Mouse (Mus musculus): ENCODE results near the gene Mettl23. TPM values are rescaled to one million over a fixed set of nuclear protein-coding genes. Genes with fewer than 3 reads are reported as not detected.

Mettl23 gene
- 27.5 TPM in 2 replicates for polyA plus RNA-seq (2011; ENCODE audit: insufficient read depth, insufficient read length, low read depth, missing spikeins)

DNA sequence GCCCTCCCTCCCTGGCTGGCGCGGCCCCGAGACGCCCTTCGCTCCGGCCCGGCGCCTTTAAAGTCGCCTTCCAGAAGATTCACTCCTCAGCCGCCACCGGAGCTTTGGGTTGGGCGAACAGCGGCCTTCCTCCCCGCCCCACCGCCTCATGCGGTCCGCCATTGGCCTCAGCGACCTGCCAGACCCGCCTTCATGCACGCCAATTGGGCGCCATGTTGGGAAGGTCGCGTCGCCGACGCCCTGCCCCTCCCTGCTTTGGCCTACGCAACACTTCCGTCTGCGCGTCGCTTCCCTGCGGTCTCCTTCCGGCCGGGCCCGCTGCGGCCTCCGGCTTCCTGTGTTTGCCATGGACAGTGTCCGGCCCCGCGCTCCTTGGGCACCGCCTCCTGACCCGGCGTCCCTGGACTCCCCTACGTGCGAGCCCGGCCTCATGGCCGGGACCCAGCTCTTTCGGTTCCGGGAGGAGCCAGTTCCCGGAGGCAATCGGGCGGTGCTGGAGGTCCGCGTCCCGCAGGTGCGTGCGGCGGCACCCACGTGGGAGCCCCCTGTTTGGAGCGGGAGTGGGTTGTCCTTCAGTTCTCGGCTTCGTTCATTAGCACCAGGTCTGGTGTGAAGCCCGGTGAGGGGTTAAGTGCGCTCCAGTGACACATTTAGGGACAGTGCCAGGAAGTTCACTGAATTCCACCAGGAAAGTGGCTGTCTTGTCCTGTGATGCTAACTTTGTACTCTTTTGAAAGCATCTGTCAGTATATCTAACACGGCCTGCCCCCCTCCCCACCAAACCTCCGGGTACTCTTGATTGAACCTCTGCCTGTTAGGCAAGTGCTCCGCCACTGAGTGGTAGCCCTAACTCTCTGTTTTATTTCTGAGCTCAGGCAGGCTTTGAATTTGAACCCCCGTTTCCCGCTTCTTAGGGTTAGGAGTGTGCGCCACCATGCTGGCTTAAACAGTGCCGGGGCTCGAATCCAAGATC is at the start of gene Mettl23, which contains the start of gene Jmjd6:
Gene Mettl23, plus strand, starts transcription at position 18 of the 973 bp plus-strand sequence.
Gene Jmjd6, minus strand, starts transcription at position 189 of the 973 bp plus-strand sequence.
- Histone ChIP-seq H3K27ac (ENCODE audit: insufficient read depth, low read length) (peak within 1 kb of the TSS; percentile 32), H3K27me3 (ENCODE audit: control insufficient read depth, insufficient read depth, low read length, poor library complexity, severe bottlenecking) (no peaks in the 10 kb centered on the region), H3K9me3 (replicated peaks; ENCODE audit: control insufficient read depth, insufficient read depth, low read length, poor library complexity, severe bottlenecking) (no peaks in the 10 kb centered on the region), H3K9ac (ENCODE audit: low read depth, poor library complexity, severe bottlenecking) (peak within 1 kb of the TSS; percentile 86), H3K36me3 (ENCODE audit: control insufficient read depth, insufficient read depth, low read length, poor library complexity, severe bottlenecking) (peaks cover 45% of the 10 kb centered on the region), H3K4me3 (ENCODE audit: low read depth, low read length) (peak within 1 kb of the TSS; percentile 94), H3K4me1 (ENCODE audit: control insufficient read depth, insufficient read depth, low read length) (peaks cover 6% of the 10 kb centered on the region)
- TF ChIP-seq POLR2A (IDR thresholded peaks at IDR 0.05; ENCODE audit: insufficient read depth, low read length) (no peak), EP300 (IDR thresholded peaks at IDR 0.05; ENCODE audit: insufficient read depth, low read depth, low read length) (0 out of 2 replicates have a peak, but pooled peaks have one; percentile 20)

DNA sequence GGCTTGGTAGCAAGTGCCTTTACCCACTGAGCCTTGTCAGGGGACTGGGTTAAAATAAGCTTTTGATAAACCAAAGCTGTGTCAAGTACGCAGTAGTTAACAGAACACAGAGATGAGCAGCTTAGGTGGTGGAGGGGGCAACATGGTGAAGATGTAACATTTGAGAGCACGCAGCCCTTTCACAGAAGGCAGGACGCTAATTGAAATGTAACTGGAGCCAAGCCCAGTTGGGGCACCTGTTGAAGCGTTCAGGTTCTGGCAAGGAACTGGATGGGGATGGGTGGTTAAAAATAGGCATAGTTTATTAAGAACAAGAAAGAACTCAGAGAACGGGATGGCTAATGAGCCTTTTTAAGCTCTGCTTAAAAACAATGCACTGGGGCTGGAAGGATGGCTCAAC is 43.7 kb upstream of the Mettl23 start:
- no peaks in the 10 kb centered on the region for H3K36me3 ChIP-seq (ENCODE audit: control insufficient read depth, insufficient read depth, low read length, poor library complexity, severe bottlenecking)
- TF ChIP-seq EP300 (IDR thresholded peaks at IDR 0.05; ENCODE audit: insufficient read depth, low read depth, low read length) (no peak), CTCF (IDR thresholded peaks at IDR 0.05; ENCODE audit: low read depth, low read length) (no peak), POLR2A (IDR thresholded peaks at IDR 0.05; ENCODE audit: insufficient read depth, low read length) (no peak)
- no peak overlapping the region for H3K27ac ChIP-seq (ENCODE audit: insufficient read depth, low read length)
- no peak overlapping the region for H3K9ac ChIP-seq (ENCODE audit: low read depth, poor library complexity, severe bottlenecking)
- no peaks in the 10 kb centered on the region for H3K27me3 ChIP-seq (ENCODE audit: control insufficient read depth, insufficient read depth, low read length, poor library complexity, severe bottlenecking)
- no peaks in the 10 kb centered on the region for H3K9me3 ChIP-seq (replicated peaks; ENCODE audit: control insufficient read depth, insufficient read depth, low read length, poor library complexity, severe bottlenecking)
- H3K4me1 ChIP-seq (ENCODE audit: control insufficient read depth, insufficient read depth, low read length), result peaks cover 2% of the 10 kb centered on the region
- no peak overlapping the region for H3K4me3 ChIP-seq (ENCODE audit: low read depth, low read length)

DNA sequence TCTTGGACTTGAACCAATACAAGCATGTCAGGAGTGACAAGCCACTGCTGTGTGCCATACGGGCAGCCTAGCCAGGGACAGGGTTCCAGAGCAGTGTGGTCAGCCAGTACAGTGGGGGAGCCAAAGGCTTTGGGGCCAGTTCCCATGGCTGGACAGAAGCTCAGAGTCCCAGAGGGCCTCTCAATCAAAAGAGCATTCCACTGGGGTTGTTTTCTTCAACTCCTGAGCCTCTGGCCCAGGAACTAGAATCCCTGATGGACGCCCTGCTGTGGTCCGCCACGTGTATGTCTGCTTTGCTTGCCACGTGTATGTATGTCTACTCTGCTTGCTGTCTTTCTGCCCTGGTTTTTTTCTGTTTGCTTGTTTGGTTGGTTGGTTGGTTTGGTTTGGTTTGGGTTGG is 42.0 kb upstream of the Mettl23 start:
- Histone ChIP-seq H3K36me3 (ENCODE audit: control insufficient read depth, insufficient read depth, low read length, poor library complexity, severe bottlenecking) (no peaks in the 10 kb centered on the region), H3K4me1 (ENCODE audit: control insufficient read depth, insufficient read depth, low read length) (no peaks in the 10 kb centered on the region), H3K9ac (ENCODE audit: low read depth, poor library complexity, severe bottlenecking) (no peak overlapping the region), H3K9me3 (replicated peaks; ENCODE audit: control insufficient read depth, insufficient read depth, low read length, poor library complexity, severe bottlenecking) (no peaks in the 10 kb centered on the region), H3K27me3 (ENCODE audit: control insufficient read depth, insufficient read depth, low read length, poor library complexity, severe bottlenecking) (no peaks in the 10 kb centered on the region), H3K27ac (ENCODE audit: insufficient read depth, low read length) (no peak overlapping the region), H3K4me3 (ENCODE audit: low read depth, low read length) (no peak overlapping the region)
- TF ChIP-seq POLR2A (IDR thresholded peaks at IDR 0.05; ENCODE audit: insufficient read depth, low read length), result no peak
- TF ChIP-seq CTCF (IDR thresholded peaks at IDR 0.05; ENCODE audit: low read depth, low read length), result no peak
- no peak for TF ChIP-seq EP300 (IDR thresholded peaks at IDR 0.05; ENCODE audit: insufficient read depth, low read depth, low read length)

DNA sequence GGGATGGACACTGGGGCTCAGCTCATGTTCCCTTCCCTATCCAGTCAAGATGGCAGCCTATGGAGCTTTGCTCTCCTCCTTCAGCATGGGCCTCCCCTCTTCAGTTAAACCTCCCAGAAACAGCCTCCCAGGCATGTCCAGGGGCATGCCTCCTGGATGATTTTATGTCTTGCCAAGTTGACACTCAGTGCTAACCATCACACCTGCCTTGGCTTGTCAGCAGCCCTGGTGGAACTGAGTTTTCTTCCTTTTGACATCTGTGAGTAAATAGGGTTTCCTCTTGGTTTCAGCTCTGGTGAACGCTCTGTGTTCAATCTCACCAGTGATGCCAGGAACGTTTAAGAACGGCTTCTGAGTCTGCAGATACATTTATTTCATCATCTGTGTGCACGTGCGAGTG is 40.4 kb upstream of the Mettl23 start:
- Histone ChIP-seq H3K9ac (ENCODE audit: low read depth, poor library complexity, severe bottlenecking) (no peak overlapping the region), H3K9me3 (replicated peaks; ENCODE audit: control insufficient read depth, insufficient read depth, low read length, poor library complexity, severe bottlenecking) (no peaks in the 10 kb centered on the region), H3K27me3 (ENCODE audit: control insufficient read depth, insufficient read depth, low read length, poor library complexity, severe bottlenecking) (no peaks in the 10 kb centered on the region), H3K36me3 (ENCODE audit: control insufficient read depth, insufficient read depth, low read length, poor library complexity, severe bottlenecking) (no peaks in the 10 kb centered on the region), H3K4me1 (ENCODE audit: control insufficient read depth, insufficient read depth, low read length) (no peaks in the 10 kb centered on the region), H3K4me3 (ENCODE audit: low read depth, low read length) (no peak overlapping the region), H3K27ac (ENCODE audit: insufficient read depth, low read length) (no peak overlapping the region)
- TF ChIP-seq CTCF (IDR thresholded peaks at IDR 0.05; ENCODE audit: low read depth, low read length), result no peak
- TF ChIP-seq EP300 (IDR thresholded peaks at IDR 0.05; ENCODE audit: insufficient read depth, low read depth, low read length), result no peak
- no peak for TF ChIP-seq POLR2A (IDR thresholded peaks at IDR 0.05; ENCODE audit: insufficient read depth, low read length)

DNA sequence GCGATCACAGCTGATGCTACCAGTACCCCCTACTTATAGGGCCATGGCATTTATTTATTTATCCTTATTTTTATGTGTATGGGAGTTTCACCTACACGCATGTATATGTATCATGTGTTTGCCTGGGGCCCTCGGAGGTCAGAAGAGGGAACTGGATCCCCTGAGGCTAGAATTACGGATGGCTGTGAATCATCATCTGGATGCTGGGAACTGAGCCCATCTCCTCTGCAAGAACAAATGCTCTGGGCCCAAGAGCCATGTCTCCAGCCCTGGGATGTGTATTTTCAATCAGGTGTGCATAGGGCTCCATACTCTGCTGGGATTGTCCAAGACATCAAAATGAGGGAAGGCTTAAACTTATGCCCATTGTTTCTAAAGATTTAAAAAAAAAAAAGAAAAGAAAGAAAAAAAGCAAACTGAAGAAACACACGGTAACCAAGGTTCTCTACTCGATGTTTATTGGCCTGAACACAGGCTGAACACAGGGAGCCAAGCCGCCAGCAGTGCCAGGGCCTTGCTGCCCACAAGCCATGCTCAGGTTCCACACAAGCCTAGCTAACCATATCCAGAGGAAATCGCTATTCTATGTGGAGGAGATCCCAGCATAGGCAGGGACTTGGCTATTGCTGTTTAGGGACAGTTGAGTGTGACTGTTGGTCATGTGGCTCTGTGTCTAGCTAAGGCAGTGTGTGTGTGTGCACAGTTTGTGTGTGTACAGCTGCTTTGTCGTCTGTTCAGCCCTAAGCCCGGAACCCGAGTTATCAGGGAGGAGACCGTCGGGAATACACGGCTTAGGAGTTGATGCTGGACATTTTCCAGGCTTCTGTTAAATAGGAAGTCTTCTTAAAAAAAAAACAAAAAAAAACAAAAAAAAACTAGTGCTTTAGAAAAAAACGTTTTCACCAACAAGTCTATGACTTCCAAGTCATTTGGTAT is 36.7 kb upstream of the Mettl23 start:
- no peak overlapping the region for H3K27ac ChIP-seq (ENCODE audit: insufficient read depth, low read length)
- H3K9ac ChIP-seq (ENCODE audit: low read depth, poor library complexity, severe bottlenecking), result no peak overlapping the region
- no peak for TF ChIP-seq POLR2A (IDR thresholded peaks at IDR 0.05; ENCODE audit: insufficient read depth, low read length)
- no peak for TF ChIP-seq CTCF (IDR thresholded peaks at IDR 0.05; ENCODE audit: low read depth, low read length)
- no peak for TF ChIP-seq EP300 (IDR thresholded peaks at IDR 0.05; ENCODE audit: insufficient read depth, low read depth, low read length)
- H3K4me3 ChIP-seq (ENCODE audit: low read depth, low read length), result no peak overlapping the region
- no peaks in the 10 kb centered on the region for H3K27me3 ChIP-seq (ENCODE audit: control insufficient read depth, insufficient read depth, low read length, poor library complexity, severe bottlenecking)
- H3K9me3 ChIP-seq (replicated peaks; ENCODE audit: control insufficient read depth, insufficient read depth, low read length, poor library complexity, severe bottlenecking), result no peaks in the 10 kb centered on the region
- H3K36me3 ChIP-seq (ENCODE audit: control insufficient read depth, insufficient read depth, low read length, poor library complexity, severe bottlenecking), result no peaks in the 10 kb centered on the region
- no peaks in the 10 kb centered on the region for H3K4me1 ChIP-seq (ENCODE audit: control insufficient read depth, insufficient read depth, low read length)
